Mouse (Mus musculus): ENCODE data around the gene Cd200.
"Not testable (repeated sequence)": the region's sequence is repeated elsewhere in the genome, so short reads cannot be mapped to it uniquely, and the experiment has no call there.

Gene Cd200

DNA sequence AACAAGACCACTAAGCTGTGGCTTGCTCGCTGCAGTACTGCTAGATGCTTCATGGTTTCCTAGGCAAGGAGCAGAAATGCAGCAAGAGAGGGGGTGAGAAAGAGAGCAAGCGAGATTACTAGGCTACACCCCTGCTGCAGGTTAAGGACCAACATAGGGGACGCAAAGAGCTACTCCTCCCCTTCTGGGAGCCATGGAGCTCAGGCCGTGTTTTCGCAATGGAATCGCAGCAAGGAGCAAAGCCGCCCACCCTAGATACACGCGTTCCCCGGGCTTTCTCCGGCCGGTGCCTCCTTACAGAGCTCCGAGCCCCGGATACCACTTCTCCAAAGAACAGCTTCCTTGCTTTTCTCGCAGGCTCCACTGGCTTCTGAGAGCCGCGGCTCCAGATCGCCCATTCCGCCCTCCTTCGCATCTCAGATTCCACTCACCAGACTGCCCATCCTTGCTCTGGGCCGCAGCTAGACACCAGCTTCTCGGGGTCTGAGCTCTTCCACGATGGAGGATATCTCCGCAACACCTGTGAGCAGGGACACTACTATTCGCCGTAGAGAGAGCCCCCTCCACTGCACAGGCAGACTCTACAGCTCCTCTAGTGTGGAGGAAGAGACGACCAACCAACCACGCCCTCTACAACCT is at the start of gene Cd200:
Gene Cd200, minus strand, starts transcription at position 629 of the 639 bp plus-strand sequence.
- peak; percentile 75 for DNase-seq

DNA sequence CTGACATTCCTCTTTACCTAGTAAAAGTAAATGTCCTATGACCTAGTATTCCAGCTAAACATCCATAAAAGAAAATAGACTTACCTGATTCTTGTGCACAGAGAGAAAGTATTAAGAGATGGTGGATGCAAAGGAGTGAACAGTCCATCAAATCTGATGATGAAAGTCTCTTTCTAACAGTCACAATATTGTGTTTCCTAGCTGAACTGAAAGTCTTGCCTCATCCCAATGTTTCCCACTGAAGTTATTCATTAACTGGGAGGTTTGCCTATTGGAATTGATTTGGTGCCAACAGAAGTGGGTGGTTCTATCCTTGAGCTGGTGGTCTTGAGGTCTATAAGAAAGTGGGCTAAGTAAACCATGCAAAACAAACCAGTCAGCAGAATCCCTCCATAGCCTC is 45.9 kb upstream of the Cd200 start:
- DNase-seq: no peak

DNA sequence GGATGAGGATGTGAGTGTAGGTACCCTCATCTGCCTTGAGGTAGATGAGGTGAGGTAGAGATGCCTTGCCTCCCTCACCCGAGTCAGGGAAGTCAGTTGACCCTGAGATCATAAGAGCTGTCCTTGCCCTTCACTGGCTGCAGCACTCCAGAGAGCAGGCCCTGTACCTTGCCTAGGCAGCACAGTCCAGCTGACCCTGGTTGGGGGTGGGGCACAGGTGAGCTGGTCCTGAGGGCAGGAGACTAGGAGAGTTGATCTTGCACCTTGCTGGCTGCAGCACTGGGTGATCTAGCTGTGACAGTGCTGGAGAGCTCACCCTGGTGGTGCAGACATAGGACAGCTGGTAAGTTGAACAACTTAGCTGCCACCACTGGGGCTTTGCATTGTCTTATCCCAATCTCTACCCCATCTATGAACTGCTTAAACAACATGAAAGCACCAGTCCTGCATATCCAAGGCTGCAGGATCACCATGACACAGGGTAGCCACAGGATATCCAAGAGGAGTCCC is 28.4 kb upstream of the Cd200 start:
- no peak for DNase-seq

DNA sequence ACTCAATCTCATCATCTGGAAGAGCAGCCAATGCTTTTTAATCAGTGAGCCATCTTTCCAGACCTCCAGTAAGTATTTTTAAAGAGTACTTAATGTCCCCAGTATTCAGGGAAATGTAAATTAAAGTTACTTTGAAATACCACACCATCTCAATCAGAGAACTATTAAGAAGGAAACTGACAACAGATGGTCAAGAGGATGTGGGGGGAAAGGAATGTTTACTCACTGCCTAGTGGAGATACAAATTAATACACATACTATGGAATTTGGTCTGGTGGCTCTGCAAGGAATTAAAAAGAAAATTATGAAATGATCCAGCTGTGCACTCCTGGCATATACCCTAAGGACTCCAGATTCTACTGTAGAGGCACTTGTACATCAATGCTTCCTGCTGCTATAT is 26.7 kb upstream of the Cd200 start:
- no peak for DNase-seq

DNA sequence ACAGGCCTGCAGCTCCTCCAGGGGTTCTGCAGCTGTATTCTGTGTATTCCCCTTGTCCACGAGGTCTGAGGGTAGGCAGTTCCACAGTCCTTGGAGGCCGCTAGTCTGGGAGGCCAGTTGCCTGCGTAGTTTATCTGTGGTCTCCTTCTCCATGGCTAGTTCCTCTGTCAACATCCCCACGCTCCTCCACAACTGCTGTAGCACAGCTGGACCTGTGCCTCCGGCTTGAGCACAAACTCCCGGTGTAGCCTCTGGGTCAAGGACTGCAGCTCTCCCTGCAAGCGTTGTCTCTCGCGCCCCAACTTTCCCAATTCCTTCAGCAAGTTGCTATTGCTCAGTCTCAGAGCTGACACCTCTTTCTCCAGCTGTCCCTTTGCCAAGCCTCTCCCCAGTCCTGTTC is 18.8 kb upstream of the Cd200 start:
- no peak for DNase-seq

DNA sequence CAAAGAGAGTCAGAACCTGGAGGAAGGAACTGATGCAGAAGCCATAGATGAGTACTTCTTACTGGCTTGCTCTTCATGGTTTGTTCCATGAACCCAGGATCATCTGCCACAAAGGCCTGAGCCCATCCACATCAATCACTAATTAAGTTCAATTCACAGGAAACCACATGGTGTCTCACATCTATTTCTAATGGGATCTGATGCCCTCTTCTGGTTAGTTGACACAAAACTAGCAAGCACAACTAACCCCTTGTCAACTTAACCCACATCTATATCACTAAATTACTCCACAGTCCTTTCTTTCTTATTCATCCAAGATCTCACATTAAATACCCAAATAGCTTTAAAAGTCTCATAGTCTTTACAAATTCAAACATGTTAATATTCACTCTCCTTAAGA is 4.6 kb upstream of the Cd200 start:
- DNase-seq: no peak

DNA sequence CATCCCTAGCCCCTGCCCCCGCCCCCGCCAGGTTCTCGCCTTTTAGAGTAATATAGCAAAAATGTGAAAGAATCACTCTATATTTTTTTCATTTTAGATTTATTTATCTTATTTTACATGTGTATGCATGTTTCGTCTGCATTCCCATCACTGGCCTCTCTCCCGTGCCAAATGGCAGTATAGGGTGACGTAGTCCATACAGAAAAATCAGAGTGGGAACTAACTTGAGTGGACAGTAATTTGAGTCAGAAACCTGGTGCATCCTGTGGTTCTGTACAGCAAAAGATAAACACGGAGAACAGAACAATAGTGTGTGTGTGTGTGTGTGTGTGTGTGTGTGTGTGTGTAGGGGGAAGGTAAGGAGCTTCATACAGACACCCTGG is 202 bp upstream of the Cd200 start:
- DNase-seq: not testable (repeated sequence)

DNA sequence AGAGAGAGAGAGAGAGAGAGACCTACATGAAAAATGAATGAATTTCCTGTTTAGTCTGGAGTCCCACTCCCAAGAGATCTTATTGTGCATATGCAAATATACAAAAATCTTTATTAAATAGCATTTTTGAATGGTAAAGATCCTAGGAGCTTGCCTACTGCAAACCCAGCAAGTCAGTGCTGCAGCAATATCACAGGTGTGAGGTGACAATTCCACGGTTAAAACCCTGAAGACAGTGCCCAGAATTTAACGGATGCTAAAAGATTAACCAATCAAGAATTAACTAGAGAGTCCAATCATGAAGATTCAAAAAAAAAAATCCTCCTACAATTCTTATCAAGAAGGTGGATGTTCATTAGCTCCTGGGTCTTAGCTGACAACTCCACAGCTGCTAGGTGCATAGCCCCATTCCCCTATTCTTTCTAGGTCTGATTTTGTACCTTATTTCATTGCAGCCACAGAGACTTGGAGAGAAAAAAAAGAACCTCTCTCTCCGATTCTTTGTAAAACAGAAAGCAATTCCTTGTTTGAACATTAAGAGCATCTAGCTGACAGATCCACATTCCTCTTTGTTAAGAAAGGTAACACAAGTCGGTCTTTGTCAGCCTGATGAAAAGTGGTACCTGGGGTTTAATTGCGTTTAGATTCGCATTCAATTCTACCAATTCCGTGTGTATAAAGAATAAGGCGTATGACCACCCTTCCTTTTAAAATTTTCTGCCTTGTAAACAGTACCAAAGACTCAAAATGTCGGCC is 1.0 kb downstream of the Cd200 start:
- no peak for DNase-seq

DNA sequence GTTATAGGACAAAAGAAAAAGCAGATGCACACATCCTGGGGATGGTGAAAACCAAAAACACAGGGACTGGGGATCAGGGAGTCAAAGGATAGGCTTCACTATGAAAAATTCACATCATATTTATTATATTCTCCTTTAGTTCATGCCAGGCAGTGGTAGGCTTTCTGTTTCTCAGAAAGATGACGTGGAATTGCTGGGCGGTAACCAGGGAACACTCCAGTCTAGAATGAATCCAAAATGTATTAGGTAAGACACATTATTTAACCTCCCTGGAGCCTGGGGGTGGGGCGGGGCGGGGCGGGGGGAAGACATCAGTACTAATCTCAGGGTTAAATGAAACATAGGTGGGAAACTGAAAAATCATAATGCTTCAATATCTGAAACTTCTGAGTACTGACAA is 1.8 kb downstream of the Cd200 start:
- no peak for DNase-seq

DNA sequence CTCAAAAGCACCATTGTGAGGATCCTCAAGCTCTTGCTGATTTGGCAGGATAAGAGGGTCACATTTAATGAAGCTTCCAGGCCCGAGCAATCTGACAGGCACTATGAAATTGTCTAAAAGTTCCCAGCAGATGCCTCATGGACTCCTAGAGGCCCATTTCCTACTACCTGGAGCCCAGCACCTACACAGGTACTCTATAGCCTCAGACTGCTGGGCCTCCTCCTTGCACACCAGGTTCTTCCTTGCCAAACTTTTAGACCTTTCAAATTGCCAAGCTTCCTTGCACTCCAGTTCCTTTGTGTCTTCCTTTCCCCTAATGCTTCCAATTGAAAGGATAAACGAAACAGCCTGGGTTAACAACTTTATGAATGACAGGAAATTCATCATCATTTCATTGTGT is 5.9 kb downstream of the Cd200 start:
- no peak for DNase-seq

DNA sequence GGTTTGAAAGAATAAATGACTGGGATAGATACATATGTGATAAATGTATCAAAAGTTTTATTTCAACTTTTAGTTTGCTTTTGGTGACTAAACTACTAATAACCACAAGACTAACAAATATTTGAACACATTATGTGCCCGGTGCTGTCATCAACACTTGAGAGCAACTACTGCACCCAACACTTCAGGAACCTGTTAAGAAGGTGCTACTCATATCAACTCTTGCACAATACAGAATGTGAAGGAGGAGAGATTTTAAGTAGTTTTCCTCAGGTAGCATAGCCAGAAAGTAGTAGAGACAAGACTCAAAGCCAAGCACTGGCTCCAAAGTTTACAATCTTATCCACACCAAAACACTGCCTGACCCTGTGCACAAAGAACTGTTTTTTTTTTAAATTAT is 6.8 kb downstream of the Cd200 start:
- DNase-seq: no peak

DNA sequence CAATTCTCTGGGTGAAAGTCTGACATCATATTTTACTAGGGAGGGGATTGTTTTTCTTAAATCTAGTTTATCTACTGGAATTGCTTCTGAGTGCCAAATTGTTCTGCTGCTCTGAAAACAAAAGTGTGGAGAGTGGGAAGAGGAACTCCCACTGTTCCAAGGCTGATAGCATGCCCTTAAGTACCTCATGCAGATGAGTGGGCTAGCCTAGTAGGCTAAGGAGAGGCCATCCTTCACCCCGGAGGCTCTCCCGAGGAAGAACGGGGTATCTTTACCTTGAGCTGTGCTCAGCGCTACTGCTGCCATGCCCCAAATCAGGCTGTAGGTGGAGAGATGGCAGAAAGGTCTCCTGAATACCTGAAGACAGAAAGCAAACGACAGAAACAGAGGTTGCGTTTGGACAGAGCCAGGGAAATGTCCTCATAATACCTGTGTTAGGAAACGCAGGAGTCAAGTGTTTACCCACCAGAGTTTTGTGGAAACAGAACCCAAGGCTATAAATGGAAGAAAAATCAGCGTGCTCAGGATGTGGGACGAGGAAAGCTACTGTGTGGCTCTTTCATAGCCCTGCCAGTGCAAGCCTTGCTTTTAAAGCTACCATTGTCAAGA is 8.8 kb downstream of the Cd200 start:
- DNase-seq: no peak

DNA sequence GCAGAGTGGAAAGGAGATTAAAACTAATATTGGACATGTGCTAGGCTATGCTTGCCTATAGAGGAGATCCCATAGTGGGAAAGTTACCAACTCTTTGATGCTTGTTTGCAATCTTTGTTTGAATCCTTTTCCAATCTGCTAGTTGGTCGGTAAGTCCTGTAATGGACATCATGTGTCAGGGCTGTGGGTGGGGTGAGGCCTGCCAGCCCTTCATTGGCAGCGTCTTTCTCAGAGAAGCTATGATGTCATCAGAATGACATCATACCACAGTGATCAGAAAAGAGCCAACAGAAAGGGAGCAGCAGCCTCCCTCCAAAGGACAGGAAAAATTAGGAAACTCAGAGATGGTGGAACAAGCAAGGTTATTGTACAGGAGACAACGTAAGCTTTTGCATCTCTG is 9.4 kb downstream of the Cd200 start:
- no peak for DNase-seq

DNA sequence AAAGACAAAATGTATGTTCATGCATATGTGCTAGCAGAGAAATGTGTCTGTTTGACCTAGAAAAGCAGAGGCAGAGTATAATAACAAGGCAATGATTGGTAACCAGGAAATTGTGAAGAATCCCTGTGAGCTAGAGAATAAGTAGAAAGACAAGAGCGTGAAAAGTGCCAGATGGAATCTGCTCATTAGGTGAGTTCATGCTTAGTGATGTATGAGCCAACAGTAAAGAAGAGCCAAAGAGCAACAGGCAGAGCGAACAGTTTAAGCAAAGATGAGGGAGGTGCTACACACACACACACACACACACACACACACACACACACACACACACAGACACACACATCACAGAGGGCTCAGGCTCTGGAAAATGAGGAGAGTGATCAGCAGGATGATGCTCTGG is 11.4 kb downstream of the Cd200 start:
- no peak for DNase-seq

DNA sequence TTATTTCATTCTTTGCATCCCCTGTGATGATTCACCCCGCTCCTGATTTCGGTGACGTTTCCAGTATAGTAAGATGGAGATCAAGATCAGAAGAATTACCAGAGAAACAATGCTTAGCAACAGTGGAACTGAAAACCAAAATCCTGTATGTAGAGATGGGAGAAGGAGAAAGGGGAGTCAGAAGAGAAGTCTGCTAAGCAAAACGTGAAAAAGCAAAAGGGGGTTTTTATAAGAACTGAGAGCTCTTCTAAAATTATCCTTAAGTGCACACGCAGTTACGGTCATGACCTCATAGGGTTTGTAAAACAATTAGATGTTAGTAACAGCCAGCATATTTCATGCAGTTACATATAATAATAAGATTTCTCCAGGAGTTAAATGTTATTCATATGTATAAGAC is 16.6 kb downstream of the Cd200 start:
- no peak for DNase-seq

DNA sequence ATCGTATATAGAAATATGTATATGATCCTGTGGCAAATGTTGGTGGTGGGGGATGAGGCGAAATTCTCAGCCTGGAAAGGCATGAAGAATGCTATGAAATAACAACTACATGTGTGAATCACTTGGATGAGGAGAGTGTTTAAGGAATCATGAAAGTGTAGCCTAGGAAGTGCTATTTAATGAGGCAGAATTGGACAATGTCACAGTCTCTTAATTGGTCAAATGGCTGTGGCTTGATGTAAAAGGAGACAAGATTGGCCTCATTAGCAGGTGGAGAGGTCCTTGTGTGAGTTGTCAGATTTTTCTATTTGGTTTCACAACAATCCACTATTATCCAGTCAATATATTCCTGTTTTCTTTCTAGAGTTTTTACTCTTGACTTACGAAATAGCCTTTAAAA is 17.2 kb downstream of the Cd200 start:
- DNase-seq: no peak

DNA sequence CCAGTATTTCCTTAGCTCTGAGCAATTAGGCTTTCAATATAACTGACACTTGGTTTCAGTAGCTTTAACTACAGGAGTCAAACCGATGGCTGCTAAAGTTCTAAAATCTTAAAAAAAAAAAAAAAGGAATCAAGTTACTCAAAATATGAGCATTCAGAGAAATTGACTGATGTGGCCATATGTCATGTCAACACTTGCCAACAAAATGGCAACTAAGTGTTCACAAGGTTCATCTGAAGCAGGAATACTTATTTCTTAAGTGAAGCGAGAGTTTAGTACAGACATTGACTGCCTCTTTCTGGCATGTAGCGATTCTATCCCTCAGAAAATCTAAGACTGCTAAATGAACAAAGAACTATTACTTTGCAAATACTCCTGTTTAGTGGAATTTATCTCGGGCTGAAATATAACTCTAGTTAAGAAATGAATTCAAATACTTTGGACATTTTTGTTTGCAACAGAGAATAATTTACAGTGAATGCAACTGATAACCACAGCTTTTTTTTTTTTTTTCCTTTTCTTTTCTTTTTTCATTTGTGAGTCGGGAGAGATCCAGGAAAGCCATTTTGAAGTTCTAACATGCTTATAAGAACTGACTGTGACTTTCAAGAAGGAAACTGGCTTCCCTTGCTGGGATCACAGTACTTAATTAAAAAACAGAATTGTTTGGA is 18.4 kb downstream of the Cd200 start:
- no peak for DNase-seq

DNA sequence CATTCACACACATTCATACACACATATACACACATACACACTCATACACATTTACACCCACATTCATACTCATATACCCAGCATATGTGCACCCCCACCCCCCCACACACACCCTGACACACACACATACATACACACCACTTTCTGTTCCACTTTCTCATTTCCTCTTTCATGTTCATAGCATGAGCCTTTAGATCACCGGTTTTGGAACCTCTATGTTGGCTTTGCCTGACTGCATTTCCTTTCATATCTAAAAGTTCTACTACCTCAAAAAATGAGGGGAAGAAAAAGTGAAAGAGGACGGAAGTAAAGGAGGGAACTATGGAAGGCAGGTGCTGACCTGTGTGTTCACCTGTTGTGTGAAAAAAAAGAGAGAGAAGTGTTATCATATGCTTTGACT is 19.0 kb downstream of the Cd200 start:
- no peak for DNase-seq

DNA sequence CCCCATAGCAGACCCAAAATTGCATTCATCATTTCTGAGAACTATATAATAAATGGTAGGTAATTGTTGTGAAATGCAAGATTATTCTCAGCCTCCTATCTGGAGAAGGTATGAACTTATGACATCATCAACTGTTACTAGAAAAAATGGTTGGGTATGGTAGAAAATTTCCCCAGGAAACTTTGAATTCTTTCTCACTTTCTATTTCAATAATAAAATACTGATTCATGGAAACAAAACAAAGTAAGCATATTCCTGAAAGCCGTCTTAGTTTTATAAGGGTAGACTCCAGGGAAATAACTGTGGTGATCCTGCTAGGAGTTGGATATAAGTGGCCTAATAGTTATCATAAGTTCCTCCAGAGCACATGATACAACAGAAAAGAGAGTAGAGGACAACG is 19.8 kb downstream of the Cd200 start:
- DNase-seq: no peak

DNA sequence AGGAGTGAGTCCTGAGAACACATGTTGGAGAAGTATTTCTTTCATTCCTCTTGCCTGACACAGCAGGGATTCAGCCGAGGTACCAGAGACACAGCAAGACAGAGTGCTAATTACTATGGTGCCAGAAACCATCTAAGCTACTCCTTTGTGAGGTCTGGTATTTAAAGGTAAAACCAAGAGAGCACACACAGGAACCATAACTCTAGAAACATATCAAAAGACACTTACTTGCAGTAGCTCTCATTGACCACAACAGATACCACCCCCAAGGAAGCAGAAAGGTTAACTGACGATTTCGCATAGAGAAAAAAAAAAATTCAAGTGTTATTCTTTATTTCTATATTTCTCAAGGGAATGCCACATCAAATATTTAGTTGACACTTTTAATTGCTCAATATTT is 27.0 kb downstream of the Cd200 start:
- DNase-seq: no peak

DNA sequence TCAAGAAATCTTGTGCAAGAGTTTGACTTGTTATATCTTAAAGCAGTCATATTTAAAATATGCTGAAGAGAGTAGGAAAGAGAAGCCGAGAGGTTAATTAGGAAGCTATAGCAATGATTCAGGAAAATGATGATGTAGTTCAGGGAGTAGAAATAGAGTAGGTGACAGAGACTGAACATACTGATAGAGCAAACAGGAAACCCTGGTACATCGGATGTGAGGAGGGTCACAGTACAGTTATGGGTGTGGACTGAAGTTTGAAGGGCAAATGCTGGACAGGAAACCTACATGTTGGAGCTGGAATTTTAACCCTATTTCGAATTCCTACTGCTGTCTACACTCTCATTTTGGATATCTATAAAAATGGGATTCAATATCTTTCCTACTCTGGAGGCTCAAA is 29.9 kb downstream of the Cd200 start:
- no peak for DNase-seq

DNA sequence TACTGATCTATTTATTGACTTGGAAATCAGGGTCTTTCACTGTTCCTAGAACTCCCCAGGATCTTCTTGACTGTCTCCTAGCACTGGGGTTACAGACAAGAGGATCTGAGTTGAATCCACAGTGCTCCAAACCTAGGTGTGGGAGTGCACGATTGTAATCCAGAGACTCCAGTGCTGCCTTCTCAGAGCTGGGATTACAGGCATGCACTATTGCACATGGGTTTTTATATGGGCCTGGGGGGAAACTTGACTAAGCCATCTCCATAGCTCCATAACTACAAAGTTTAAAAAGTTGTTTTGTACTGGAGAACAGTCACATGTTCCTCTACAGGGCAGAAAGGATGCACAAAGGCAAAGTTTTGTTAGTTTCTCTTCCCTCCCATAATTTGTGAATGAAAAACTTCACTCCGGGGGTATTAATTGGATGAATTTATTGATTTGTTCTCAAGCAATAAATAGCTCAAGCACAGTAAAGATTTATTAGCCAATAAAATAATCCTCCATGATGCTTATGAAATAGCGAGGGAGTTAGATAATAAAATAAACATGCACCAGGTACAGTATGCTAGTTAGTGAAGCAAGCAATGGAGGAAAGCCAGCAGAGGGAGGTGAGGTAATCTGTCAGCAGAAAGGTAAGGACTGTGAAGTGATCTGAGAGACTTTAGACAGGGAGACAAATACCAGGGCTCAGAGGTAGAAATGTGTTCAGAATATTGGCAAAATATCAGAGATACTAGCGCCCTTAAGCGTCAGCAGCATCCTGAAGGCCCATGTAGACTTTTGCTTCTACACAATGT is 30.5 kb downstream of the Cd200 start:
- no peak for DNase-seq

DNA sequence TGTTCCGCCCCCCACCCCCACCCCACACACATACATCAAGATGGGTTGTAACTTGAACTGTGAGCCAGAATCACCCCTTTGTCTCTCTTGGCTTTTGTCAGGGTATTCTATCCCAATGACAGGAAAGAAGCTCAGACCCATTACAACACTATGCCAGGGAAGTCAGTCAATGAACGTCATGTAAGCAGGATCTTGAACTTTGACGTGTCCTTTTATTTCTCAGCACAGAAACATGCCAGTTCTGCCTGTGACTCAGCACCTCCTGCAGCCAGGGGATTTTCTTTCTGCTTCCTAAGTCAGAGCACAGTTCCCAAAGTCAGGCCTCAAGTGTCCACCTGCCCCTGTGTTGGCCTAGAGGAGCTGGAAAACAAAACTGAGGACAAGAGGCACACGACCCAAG is 31.5 kb downstream of the Cd200 start:
- DNase-seq: no peak

Measured in right cerebral cortex, postnatal 25 days (tissue).